Mouse (Mus musculus) C2C12 (cell line): ENCODE results near the gene Timm8b. TPM values are rescaled to one million over a fixed set of nuclear protein-coding genes. Genes with fewer than 3 reads are reported as not detected.
A peak's percentile ranks its signal among the peaks of the same experiment; 100 is the strongest.

Experiments
- H3K27me3 ChIP-seq: one replicate; pipeline ENCODE4 v1.6.1; 2011; ENCODE audit not compliant: control insufficient read depth, insufficient read depth, insufficient read length
- H3K36me3 ChIP-seq: one replicate; pipeline ENCODE4 v1.6.1; 2011; ENCODE audit not compliant: control insufficient read depth, insufficient read depth
- H3K4me3 ChIP-seq: one replicate; pipeline ENCODE4 v1.5.1; 2011; ENCODE audit warnings: mild to moderate bottlenecking, control low read depth; ENCODE audit not compliant: poor library complexity, insufficient read depth, severe bottlenecking
- H3K79me2 ChIP-seq: one replicate; pipeline ENCODE4 v1.6.1; 2011; ENCODE audit not compliant: control insufficient read depth, insufficient read depth
- H3K79me3 ChIP-seq: one replicate; pipeline ENCODE4 v1.6.1; 2011; ENCODE audit warnings: low read depth, control low read depth
- H3ac ChIP-seq: one replicate; pipeline ENCODE3; 2011; ENCODE audit warnings: low read depth; ENCODE audit not compliant: control insufficient read depth, insufficient read length
- CEBPB ChIP-seq: IDR thresholded peaks from one replicate; pipeline ENCODE4 v1.6.1; 2011; ENCODE audit warnings: low read depth, mild to moderate bottlenecking, control low read depth, moderate library complexity
- CTCF ChIP-seq: IDR thresholded peaks from one replicate; pipeline ENCODE4 v1.5.1; 2011; ENCODE audit not compliant: control insufficient read depth, insufficient read depth, insufficient read length
- FOSL1 ChIP-seq: IDR thresholded peaks from one replicate; pipeline ENCODE4 v1.8.0; 2011; ENCODE audit warnings: mild to moderate bottlenecking, low read length; ENCODE audit not compliant: poor library complexity, insufficient read depth, severe bottlenecking
- MAX ChIP-seq: IDR thresholded peaks from one replicate; pipeline ENCODE4 v1.6.1; 2011; ENCODE audit warnings: mild to moderate bottlenecking, control low read depth
- MYOD1 ChIP-seq: IDR thresholded peaks from one replicate; pipeline ENCODE4 v1.6.1; 2011; ENCODE audit warnings: low read depth; ENCODE audit not compliant: control insufficient read depth, insufficient read length
- MYOG ChIP-seq: IDR thresholded peaks from one replicate; pipeline ENCODE4 v1.6.1; 2011; ENCODE audit not compliant: control insufficient read depth, insufficient read length; ENCODE audit errors: extremely low read depth
- USF1 ChIP-seq: IDR thresholded peaks from one replicate; pipeline ENCODE4 v1.6.1; 2011; ENCODE audit warnings: low read depth, mild to moderate bottlenecking, control low read depth, moderate library complexity
- polyA plus RNA-seq: library from polyadenylated mRNA; unstranded; fragments of >200 nt; fragmentation: generic; extraction: Trizol; gene quantifications from one replicate; pipeline ENCODE4 v1.2.1, GENCODE M21; 2012; ENCODE audit warnings: missing spikeins

The Timm8b gene
- polyA plus RNA-seq, 1 experiment = 195 TPM

DNA sequence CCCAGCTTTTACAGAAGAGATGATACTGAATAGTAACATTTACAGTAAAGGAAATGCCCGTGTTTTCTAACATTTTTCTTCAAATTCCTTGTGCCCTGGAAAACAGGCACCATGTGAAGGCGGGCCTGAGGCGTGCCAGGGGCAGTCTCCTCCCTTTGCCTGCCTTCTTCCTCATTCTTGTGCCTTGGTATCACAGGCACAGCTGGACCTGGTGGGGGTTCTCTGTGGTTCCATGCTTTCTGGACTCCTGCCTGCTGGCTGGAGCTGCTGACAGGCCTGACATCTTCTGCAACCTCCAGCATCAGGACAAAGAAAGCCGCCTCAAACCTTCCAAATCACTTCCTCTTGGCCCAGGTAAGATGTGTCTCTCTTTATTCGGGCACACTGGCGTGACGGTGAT lies 38.5 kb upstream of the Timm8b start:
- Histone ChIP-seq H3K36me3 (no peaks in the 10 kb centered on the region), H3K4me3 (no peak overlapping the region), H3K79me3 (no peaks in the 10 kb centered on the region), H3ac (no peak overlapping the region), H3K79me2 (no peaks in the 10 kb centered on the region), H3K27me3 (no peaks in the 10 kb centered on the region)
- no peak for TF ChIP-seq USF1
- no peak for TF ChIP-seq CTCF
- TF ChIP-seq FOSL1 = no peak
- no peak for TF ChIP-seq MAX
- TF ChIP-seq CEBPB = no peak
- TF ChIP-seq MYOG = no peak
- no peak for TF ChIP-seq MYOD1

DNA sequence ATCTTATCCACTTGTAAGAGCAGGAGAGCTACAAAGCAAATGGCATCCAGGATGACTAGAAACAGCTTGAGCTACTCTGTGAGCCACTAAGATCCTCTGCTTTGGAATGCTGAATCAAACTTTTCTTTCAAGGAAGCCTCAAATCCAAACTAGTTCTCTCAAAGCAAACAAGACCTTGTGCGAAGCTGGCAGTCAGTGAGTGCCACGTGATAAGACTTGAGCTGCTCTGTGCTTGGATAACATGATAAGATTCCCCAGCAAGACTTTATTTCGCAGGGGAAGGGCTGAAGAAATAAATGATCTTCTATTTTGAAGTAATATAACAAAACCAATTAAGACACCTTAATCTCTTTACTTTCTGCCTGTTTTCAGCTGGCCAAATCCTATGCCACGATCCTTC lies 37.8 kb upstream of the Timm8b start:
- TF ChIP-seq CTCF = no peak
- TF ChIP-seq FOSL1 = no peak
- no peak for TF ChIP-seq CEBPB
- TF ChIP-seq MYOG = no peak
- no peak for TF ChIP-seq MAX
- no peak for TF ChIP-seq MYOD1
- no peak for TF ChIP-seq USF1
- H3K79me3 ChIP-seq = no peaks in the 10 kb centered on the region
- no peaks in the 10 kb centered on the region for H3K36me3 ChIP-seq
- H3K79me2 ChIP-seq = no peaks in the 10 kb centered on the region
- H3K4me3 ChIP-seq = no peak overlapping the region
- no peaks in the 10 kb centered on the region for H3K27me3 ChIP-seq
- H3ac ChIP-seq = no peak overlapping the region

DNA sequence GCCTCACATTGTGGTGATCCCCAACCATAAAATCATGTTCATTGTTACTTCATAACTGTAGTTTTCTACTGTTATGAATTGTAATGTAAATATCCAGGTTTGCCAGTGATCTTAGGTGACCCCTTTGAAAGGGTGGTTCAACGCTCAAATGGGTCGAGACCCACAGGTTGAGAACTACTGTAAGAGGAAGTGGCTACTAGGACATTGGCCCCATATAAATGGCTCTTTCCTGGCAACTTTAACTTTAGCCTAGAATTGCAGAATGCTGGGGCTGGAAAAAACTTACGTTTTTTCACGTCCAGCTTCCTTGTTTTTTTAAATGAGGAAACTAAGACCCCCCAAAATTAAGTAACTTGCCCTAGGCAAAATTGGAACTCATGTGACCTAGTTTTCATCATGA lies 36.3 kb upstream of the Timm8b start:
- no peaks in the 10 kb centered on the region for H3K79me2 ChIP-seq
- no peak overlapping the region for H3ac ChIP-seq
- no peaks in the 10 kb centered on the region for H3K36me3 ChIP-seq
- H3K4me3 ChIP-seq = no peak overlapping the region
- H3K27me3 ChIP-seq = no peaks in the 10 kb centered on the region
- H3K79me3 ChIP-seq = no peaks in the 10 kb centered on the region
- no peak for TF ChIP-seq USF1
- no peak for TF ChIP-seq MYOG
- TF ChIP-seq MAX = no peak

DNA sequence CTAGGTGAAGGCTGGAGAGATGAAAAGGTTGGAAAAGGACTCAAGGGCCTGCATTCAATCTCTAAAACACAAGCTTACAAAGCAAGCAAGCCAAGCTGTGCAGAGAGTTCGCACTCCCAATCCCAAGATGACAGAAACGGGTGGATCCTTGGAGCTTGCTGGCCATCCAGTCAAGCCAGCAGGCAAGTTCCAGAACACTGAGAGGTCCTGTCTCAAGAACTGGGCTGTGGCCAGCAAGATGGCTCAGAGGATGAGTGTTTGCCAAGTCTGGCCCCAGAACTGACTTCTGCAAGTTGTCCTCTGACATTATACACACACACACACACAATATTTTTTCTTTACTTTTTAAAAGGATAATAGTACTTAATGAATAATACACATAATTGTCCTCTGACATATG lies 35.8 kb upstream of the Timm8b start:
- Histone ChIP-seq H3K27me3 (no peaks in the 10 kb centered on the region), H3ac (no peak overlapping the region), H3K36me3 (no peaks in the 10 kb centered on the region), H3K79me2 (no peaks in the 10 kb centered on the region), H3K79me3 (no peaks in the 10 kb centered on the region), H3K4me3 (no peak overlapping the region)
- TF ChIP-seq MYOD1 (no peak), CEBPB (no peak), MAX (no peak), MYOG (no peak), USF1 (no peak), CTCF (no peak)

DNA sequence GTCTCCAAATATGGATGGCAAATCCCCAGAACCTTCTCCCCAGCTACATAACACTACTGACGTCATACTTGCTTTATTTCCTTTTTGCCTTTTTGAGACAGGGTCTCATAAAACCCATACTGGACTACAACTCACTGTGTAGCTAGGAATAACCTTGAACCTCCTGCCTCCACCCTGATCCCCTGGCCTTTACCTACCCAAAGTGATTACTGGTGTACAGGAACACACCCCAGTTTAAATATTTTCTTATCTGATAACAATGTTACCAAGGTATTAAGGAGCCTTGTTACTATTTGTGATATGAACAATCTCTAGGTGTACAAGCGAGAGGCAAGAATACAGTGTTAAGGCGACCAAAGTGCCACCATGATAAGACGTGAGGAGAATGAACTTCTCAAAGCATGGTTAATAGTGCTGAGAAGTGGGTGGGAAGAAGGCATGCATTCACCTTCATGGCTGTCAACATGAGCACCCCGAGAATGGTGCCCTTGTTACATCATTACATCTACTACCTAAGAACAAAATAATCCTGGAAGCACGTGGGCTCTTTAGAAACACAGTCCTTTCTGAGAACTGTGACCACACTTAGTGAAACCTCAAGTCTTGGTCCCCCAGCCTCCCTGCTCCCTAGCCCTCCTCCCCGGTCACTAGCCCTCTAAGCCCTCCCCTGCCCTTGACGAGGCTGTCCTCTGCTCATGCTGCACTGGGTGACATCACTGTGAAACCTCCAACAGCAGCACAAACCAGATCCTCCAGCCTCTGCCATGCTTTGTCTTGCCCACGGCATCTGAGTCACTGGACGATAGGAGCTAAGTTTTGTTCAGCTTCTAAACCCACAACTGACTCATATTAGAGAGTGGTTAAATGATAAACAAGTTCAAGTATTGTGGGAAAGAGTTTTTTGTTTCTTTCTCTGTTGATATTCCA lies 33.8 kb upstream of the Timm8b start:
- H3K79me2 ChIP-seq = no peaks in the 10 kb centered on the region
- no peak overlapping the region for H3K4me3 ChIP-seq
- TF ChIP-seq MAX = peak; percentile 30
- no peak for TF ChIP-seq MYOD1
- H3ac ChIP-seq = no peak overlapping the region
- H3K36me3 ChIP-seq = no peaks in the 10 kb centered on the region
- no peaks in the 10 kb centered on the region for H3K27me3 ChIP-seq
- no peaks in the 10 kb centered on the region for H3K79me3 ChIP-seq

DNA sequence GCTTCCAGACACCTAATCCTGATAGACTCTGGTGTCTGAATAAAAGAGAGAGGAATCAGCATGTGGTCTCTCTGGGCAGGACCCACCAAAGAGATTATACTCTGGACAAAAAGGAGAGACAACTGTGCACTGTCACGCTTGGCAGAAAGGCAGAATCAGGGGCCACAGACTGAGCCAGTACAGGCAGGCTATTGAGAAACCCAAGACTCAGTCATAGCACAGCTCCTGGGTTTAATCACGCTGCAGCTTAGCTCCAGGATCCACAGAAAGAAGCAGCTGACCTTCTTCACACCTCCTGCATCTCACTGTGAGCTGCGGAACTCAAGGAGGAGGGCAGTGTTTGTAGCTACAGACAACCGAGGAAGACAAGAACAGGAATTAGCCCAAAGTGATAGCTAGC lies 23.3 kb upstream of the Timm8b start:
- H3K27me3 ChIP-seq = no peaks in the 10 kb centered on the region
- H3K79me2 ChIP-seq = no peaks in the 10 kb centered on the region
- no peaks in the 10 kb centered on the region for H3K36me3 ChIP-seq
- no peaks in the 10 kb centered on the region for H3K79me3 ChIP-seq
- no peak for TF ChIP-seq FOSL1
- TF ChIP-seq MYOD1 = no peak
- TF ChIP-seq CTCF = no peak
- no peak for TF ChIP-seq CEBPB
- TF ChIP-seq MAX = no peak
- no peak for TF ChIP-seq MYOG
- TF ChIP-seq USF1 = no peak
- H3ac ChIP-seq = no peak overlapping the region
- H3K4me3 ChIP-seq = no peak overlapping the region
